Mouse (Mus musculus): ENCODE measurements around the gene Fam240a. TPM values are rescaled to one million over a fixed set of nuclear protein-coding genes. Genes with fewer than 3 reads are reported as not detected.
A peak's percentile ranks its signal among the peaks of the same experiment; 100 is the strongest.

Fam240a gene
- total and polyA plus RNA-seq, 3 experiments = not detected

GRCm38 (mm10) chr9:110952931-110953549 is 36.4 kb upstream of the Fam240a start:
- peaks cover 0 to 7% of the 10 kb centered on the region in 2 experiments; a peak in 2 of 4 replicates for H3K4me1 ChIP-seq (ENCODE audit: control insufficient read depth in 1 of 2, insufficient read depth in 2 of 2, low read length in 2 of 2)
- DNase-seq (ENCODE audit: low read depth, low spot score) = no peak
- H3K27ac ChIP-seq (ENCODE audit: control insufficient read depth, low read depth, low read length) = no peak overlapping the region
- no peak overlapping the region for H3K9ac ChIP-seq (ENCODE audit: control insufficient read depth, low read depth, low read length, poor library complexity, severe bottlenecking)
- H3K79me2 ChIP-seq (ENCODE audit: control insufficient read depth, insufficient read depth, low read length, poor library complexity) = no peaks in the 10 kb centered on the region
- TF ChIP-seq ETS1 (IDR thresholded peaks at IDR 0.05; ENCODE audit: low read depth, low read length) (no peak), MEF2A (IDR thresholded peaks at IDR 0.05; ENCODE audit: extremely low read depth, insufficient replicate concordance, low read depth, low read length, poor library complexity, severe bottlenecking) (no peak), CHD1 (IDR thresholded peaks at IDR 0.05; ENCODE audit: low read depth, low read length) (no peak), SIN3A (IDR thresholded peaks at IDR 0.05; ENCODE audit: low read length) (no peak), MYC (IDR thresholded peaks at IDR 0.05; ENCODE audit: low read depth, low read length) (no peak), USF2 (IDR thresholded peaks at IDR 0.05; ENCODE audit: borderline replicate concordance in 1 of 2, insufficient read depth in 1 of 2, low read depth in 1 of 2, low read length in 2 of 2) (no peak), MXI1 (IDR thresholded peaks at IDR 0.05; ENCODE audit: low read depth, low read length) (no peak), MAZ (IDR thresholded peaks at IDR 0.05; ENCODE audit: low read depth, low read length) (no peak), RCOR1 (IDR thresholded peaks at IDR 0.05; ENCODE audit: low read depth, low read length) (no peak), MAX (IDR thresholded peaks at IDR 0.05; ENCODE audit: low read length) (no peak), NRF1 (IDR thresholded peaks at IDR 0.05; ENCODE audit: insufficient read depth, low read depth, low read length, poor library complexity, severe bottlenecking) (no peak), POLR2AphosphoS5 (IDR thresholded peaks at IDR 0.05; ENCODE audit: borderline replicate concordance, low read depth, low read length) (no peak)
- H3K4me3 ChIP-seq (ENCODE audit: control insufficient read depth in 1 of 2, insufficient read depth in 1 of 2, low read depth in 2 of 2, low read length in 2 of 2) = no peak overlapping the region
- H3K36me3 ChIP-seq (ENCODE audit: control insufficient read depth in 1 of 2, insufficient read depth in 2 of 2, low read length in 2 of 2) = peaks cover 0 to 2% of the 10 kb centered on the region in 2 experiments; a peak in 1 of 4 replicates
- H3K27me3 ChIP-seq (ENCODE audit: control insufficient read depth in 1 of 2, insufficient read depth in 2 of 2, low read length in 2 of 2) = no peaks in the 10 kb centered on the region
- no peaks in the 10 kb centered on the region for H3K9me3 ChIP-seq (replicated peaks; ENCODE audit: insufficient read depth, low read length)

GRCm38 (mm10) chr9:110952398-110952797 is 35.7 kb upstream of the Fam240a start:
- peak; percentile 8 for DNase-seq (ENCODE audit: low read depth, low spot score)
- Histone ChIP-seq H3K9me3 (replicated peaks; ENCODE audit: insufficient read depth, low read length) (no peaks in the 10 kb centered on the region), H3K27ac (ENCODE audit: control insufficient read depth, low read depth, low read length) (no peak overlapping the region), H3K4me1 (ENCODE audit: control insufficient read depth in 1 of 2, insufficient read depth in 2 of 2, low read length in 2 of 2) (peaks cover 0 to 7% of the 10 kb centered on the region in 2 experiments; a peak in 2 of 4 replicates), H3K4me3 (ENCODE audit: control insufficient read depth in 1 of 2, insufficient read depth in 1 of 2, low read depth in 2 of 2, low read length in 2 of 2) (no peak overlapping the region), H3K36me3 (ENCODE audit: control insufficient read depth in 1 of 2, insufficient read depth in 2 of 2, low read length in 2 of 2) (peaks cover 0 to 2% of the 10 kb centered on the region in 2 experiments; a peak in 1 of 4 replicates), H3K79me2 (ENCODE audit: control insufficient read depth, insufficient read depth, low read length, poor library complexity) (no peaks in the 10 kb centered on the region), H3K27me3 (ENCODE audit: control insufficient read depth in 1 of 2, insufficient read depth in 2 of 2, low read length in 2 of 2) (no peaks in the 10 kb centered on the region), H3K9ac (ENCODE audit: control insufficient read depth, low read depth, low read length, poor library complexity, severe bottlenecking) (no peak overlapping the region)
- peak; percentile 66; the same call in 1 of the 2 replicates for TF ChIP-seq USF1 (IDR thresholded peaks at IDR 0.05; ENCODE audit: low read depth, low read length)
- peak; percentile 41; the same call in 1 of the 2 replicates for TF ChIP-seq MAX (IDR thresholded peaks at IDR 0.05; ENCODE audit: low read length)
- TF ChIP-seq JUND (IDR thresholded peaks at IDR 0.05; ENCODE audit: low read depth, low read length) = no peak
- TF ChIP-seq SIN3A (IDR thresholded peaks at IDR 0.05; ENCODE audit: low read length) = no peak
- TF ChIP-seq ETS1 (IDR thresholded peaks at IDR 0.05; ENCODE audit: low read depth, low read length) = no peak
- no peak for TF ChIP-seq CHD2 (IDR thresholded peaks at IDR 0.05; ENCODE audit: low read length)

Data from MEL (cell line).